Mouse (Mus musculus): Measurements from ENCODE around the gene Dpyd.

DNA sequence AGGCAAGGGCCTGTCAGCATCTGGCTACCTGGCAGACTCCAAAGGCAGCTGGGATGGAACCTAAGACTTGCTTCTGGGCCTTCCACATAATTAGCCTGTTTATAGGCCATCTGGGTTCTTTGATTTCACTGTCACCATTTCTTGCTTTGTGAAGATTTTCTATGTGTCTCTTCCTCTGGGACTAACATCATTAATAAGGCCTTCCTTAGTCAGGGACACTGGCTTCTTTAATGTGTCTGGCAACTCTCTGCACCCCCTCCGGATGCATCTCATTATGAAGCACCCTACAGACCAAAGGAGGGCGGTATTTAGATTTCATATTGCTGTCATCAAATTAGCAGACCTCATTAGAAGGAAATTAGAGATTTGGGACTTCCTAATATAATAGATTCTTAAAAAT is 885.6 kb downstream of the Dpyd start:
- TF ChIP-seq CTCF (IDR thresholded peaks at IDR 0.05; ENCODE audit: borderline replicate concordance, insufficient read depth, low read depth, low read length) (no peak), POLR2A (IDR thresholded peaks at IDR 0.05; ENCODE audit: borderline replicate concordance, insufficient read depth, low read length) (no peak)

Data from cerebellum, adult 2 months (tissue).